Comparison of ENCODE assay signal across 8 mouse cellular contexts in genomic region chr5:92128570-92128969, GRCm38 (mm10). TPM values are rescaled to one million over a fixed set of nuclear protein-coding genes. Genes with fewer than 3 reads are reported as not detected.
A peak's percentile ranks its signal among the peaks of the same experiment; 100 is the strongest.
DNase-seq lines count a peak whose midpoint lies in the region; ATAC-seq and TF ChIP-seq lines count a peak whose summit lies in the region.

No protein-coding gene starts in this region.

- no peak overlapping the region for H3K4me2 ChIP-seq in hindbrain, postnatal 0 days (ENCODE audit: low read depth, low read length)
- H3K4me2 ChIP-seq in lung, embryonic 16.5 days (ENCODE audit: low read depth, low read length), result no peak overlapping the region

- peak; percentile 55; the same call in 1 of the 2 replicates for ATAC-seq in hindbrain, postnatal 0 days
- peak; percentile 80 for ATAC-seq in lung, embryonic 16.5 days (ENCODE audit: low read depth)

- no peaks in the 10 kb centered on the region for H3K27me3 ChIP-seq in hindbrain, postnatal 0 days (ENCODE audit: insufficient read depth, low read length)
- H3K27me3 ChIP-seq in lung, embryonic 16.5 days (ENCODE audit: control insufficient read depth, insufficient read depth, low read depth, low read length), result no peaks in the 10 kb centered on the region

- no peaks in the 10 kb centered on the region for H3K9me3 ChIP-seq in hindbrain, postnatal 0 days (ENCODE audit: low read length)
- H3K9me3 ChIP-seq in lung, embryonic 16.5 days (ENCODE audit: control insufficient read depth, low read length), result no peaks in the 10 kb centered on the region

- no peak overlapping the region for H3K9ac ChIP-seq in hindbrain, postnatal 0 days (replicated peaks; ENCODE audit: low read length)
- H3K9ac ChIP-seq in lung, embryonic 16.5 days (ENCODE audit: low read length), result no peak overlapping the region

- H3K36me3 ChIP-seq in hindbrain, postnatal 0 days (ENCODE audit: insufficient read depth, low read length), result 0 out of 2 replicates have a peak, but pooled peaks cover 5% of the 10 kb centered on the region
- H3K36me3 ChIP-seq in lung, embryonic 16.5 days (ENCODE audit: control insufficient read depth, insufficient read depth, low read length), result no peaks in the 10 kb centered on the region

- H3K27ac ChIP-seq in hindbrain, postnatal 0 days, result no peak overlapping the region
- no peak overlapping the region for H3K27ac ChIP-seq in lung, embryonic 16.5 days (ENCODE audit: low read length)

- TF ChIP-seq CTCF in hindbrain, postnatal 0 days (IDR thresholded peaks at IDR 0.05; ENCODE audit: low read depth), result no peak

- H3K4me1 ChIP-seq in hindbrain, postnatal 0 days (ENCODE audit: insufficient read depth, low read length), result no peaks in the 10 kb centered on the region
- H3K4me1 ChIP-seq in lung, embryonic 16.5 days (replicated peaks; ENCODE audit: control insufficient read depth, insufficient read depth, low read length), result peaks cover 2% of the 10 kb centered on the region; the same call in 1 of the 2 replicates

- peak; percentile 29 for DNase-seq in ovary, postnatal 36 days (ENCODE audit: low spot score)
- DNase-seq in ovary, postnatal 10 days (ENCODE audit: low spot score), result no peak
- peak; percentile 66 for DNase-seq in embryo, embryonic 9.5 days (ENCODE audit: extremely low spot score)
- peak; percentile 26 for DNase-seq in hindbrain, postnatal 0 days (ENCODE audit: low spot score)
- DNase-seq in spleen, postnatal 10 days (ENCODE audit: low spot score in 2 of 2), result peak; percentile 75 to 92
- DNase-seq in cerebellum, adult 8-10 months, result no peak
- no peak for DNase-seq in adrenal gland, postnatal 25 days

- WGBS in hindbrain, postnatal 0 days, result 17% methylated on average over 8 of the region's 8 CpGs
- 21% methylated on average over 8 of the region's 8 CpGs for WGBS in lung, embryonic 16.5 days

- no peak overlapping the region for H3K4me3 ChIP-seq in hindbrain, postnatal 0 days (ENCODE audit: low read length)
- H3K4me3 ChIP-seq in lung, embryonic 16.5 days (ENCODE audit: low read length), result no peak overlapping the region

RNA-seq across cellular contexts. Expression of gene Uso1, which starts 9.2 kb away (rescaled TPM):
- total RNA-seq in hindbrain, postnatal 0 days (2014; rRNA removed), result 16.1 and 17.7 TPM in 2 replicates
- polyA plus RNA-seq in hindbrain, postnatal 0 days (2015; fragmentation: Nextera tagmentation; extraction: Ambion mirVana), result 29.6 and 29.8 TPM in 2 replicates
- polyA plus RNA-seq in lung, embryonic 16.5 days (2015; fragmentation: Nextera tagmentation; extraction: Ambion mirVana), result 37.7 and 38.3 TPM in 2 replicates
- 82.9 and 84.1 TPM in 2 replicates for total RNA-seq in adrenal gland, postnatal 25 days (2021)

RNA-seq across cellular contexts. Expression of gene G3bp2, which starts 45.1 kb away (rescaled TPM):
- total RNA-seq in hindbrain, postnatal 0 days (2014; rRNA removed), result 132 and 143 TPM in 2 replicates
- 265 and 271 TPM in 2 replicates for polyA plus RNA-seq in hindbrain, postnatal 0 days (2015; fragmentation: Nextera tagmentation; extraction: Ambion mirVana)
- 124 and 144 TPM in 2 replicates for polyA plus RNA-seq in lung, embryonic 16.5 days (2015; fragmentation: Nextera tagmentation; extraction: Ambion mirVana)
- total RNA-seq in adrenal gland, postnatal 25 days (2021), result 133 and 158 TPM in 2 replicates

Comparison
In these comparisons a context has a peak if more than half of its experiments do, and no peak if none do; other contexts are left out.
1. DNase-seq: peak in ovary, postnatal 36 days (single experiment), embryo, embryonic 9.5 days (single experiment), hindbrain, postnatal 0 days (single experiment) and spleen, postnatal 10 days (2 of 2); none in ovary, postnatal 10 days (single experiment), cerebellum, adult 8-10 months (single experiment) and adrenal gland, postnatal 25 days (single experiment).